Mouse (Mus musculus): ENCODE data around the gene Dnajc10.

Dnajc10 gene

GRCm38 (mm10) chr2:80315242-80316161, at the start of gene Dnajc10:
Dnajc10 (plus strand) TSS chr2:80315466.
- DNase-seq (ENCODE audit: low read depth, low spot score) = peak; percentile 94

- peak; percentile 84 for DNase-seq (ENCODE audit: low read depth, low spot score)
These were observed 48.4 kb upstream of the Dnajc10 start for GRCm38 (mm10) chr2:80266894-80267293.

GRCm38 (mm10) chr2:80268053-80268452, 47.2 kb upstream of the Dnajc10 start:
- peak; percentile 76 for DNase-seq (ENCODE audit: low read depth, low spot score)

GRCm38 (mm10) chr2:80271431-80271830, 43.8 kb upstream of the Dnajc10 start:
- no peak for DNase-seq (ENCODE audit: low read depth, low spot score)

- no peak for DNase-seq (ENCODE audit: low read depth, low spot score)
These were observed 42.2 kb upstream of the Dnajc10 start for GRCm38 (mm10) chr2:80273038-80273437.

- no peak for DNase-seq (ENCODE audit: low read depth, low spot score)
These were observed 41.5 kb upstream of the Dnajc10 start for GRCm38 (mm10) chr2:80273763-80274162.

- peak; percentile 87 for DNase-seq (ENCODE audit: low read depth, low spot score)
These were observed 40.1 kb upstream of the Dnajc10 start for GRCm38 (mm10) chr2:80275136-80275535.

- no peak for DNase-seq (ENCODE audit: low read depth, low spot score)
These were observed 33.1 kb upstream of the Dnajc10 start for GRCm38 (mm10) chr2:80282214-80282613.

GRCm38 (mm10) chr2:80286397-80286796, 28.9 kb upstream of the Dnajc10 start:
- DNase-seq (ENCODE audit: low read depth, low spot score) = no peak

GRCm38 (mm10) chr2:80292172-80292571, 23.1 kb upstream of the Dnajc10 start, which contains the start of gene Prdx6b:
Prdx6b (plus strand) TSS chr2:80292472.
- no peak for DNase-seq (ENCODE audit: low read depth, low spot score)

GRCm38 (mm10) chr2:80298334-80298733, 16.9 kb upstream of the Dnajc10 start:
- DNase-seq (ENCODE audit: low read depth, low spot score) = no peak

- DNase-seq (ENCODE audit: low read depth, low spot score) = no peak
These were observed 14.5 kb upstream of the Dnajc10 start for GRCm38 (mm10) chr2:80300806-80301205.

GRCm38 (mm10) chr2:80303957-80304356, 11.3 kb upstream of the Dnajc10 start:
- no peak for DNase-seq (ENCODE audit: low read depth, low spot score)

GRCm38 (mm10) chr2:80307701-80308100, 7.6 kb upstream of the Dnajc10 start:
- DNase-seq (ENCODE audit: low read depth, low spot score) = no peak

GRCm38 (mm10) chr2:80309775-80310174, 5.5 kb upstream of the Dnajc10 start:
- no peak for DNase-seq (ENCODE audit: low read depth, low spot score)

GRCm38 (mm10) chr2:80310772-80311171, 4.5 kb upstream of the Dnajc10 start:
- DNase-seq (ENCODE audit: low read depth, low spot score) = no peak

- no peak for DNase-seq (ENCODE audit: low read depth, low spot score)
These were observed 3.9 kb upstream of the Dnajc10 start for GRCm38 (mm10) chr2:80311350-80311749.

GRCm38 (mm10) chr2:80314201-80314600, 1.1 kb upstream of the Dnajc10 start:
- DNase-seq (ENCODE audit: low read depth, low spot score) = peak; percentile 37

- DNase-seq (ENCODE audit: low read depth, low spot score) = peak; percentile 78
These were observed 418 bp upstream of the Dnajc10 start for GRCm38 (mm10) chr2:80314854-80315241.

GRCm38 (mm10) chr2:80322878-80323277, 7.6 kb downstream of the Dnajc10 start:
- no peak for DNase-seq (ENCODE audit: low read depth, low spot score)

GRCm38 (mm10) chr2:80325779-80326178, 10.5 kb downstream of the Dnajc10 start:
- DNase-seq (ENCODE audit: low read depth, low spot score) = no peak

- DNase-seq (ENCODE audit: low read depth, low spot score) = no peak
These were observed 12.0 kb downstream of the Dnajc10 start for GRCm38 (mm10) chr2:80327272-80327671.

- no peak for DNase-seq (ENCODE audit: low read depth, low spot score)
These were observed 13.8 kb downstream of the Dnajc10 start for GRCm38 (mm10) chr2:80328961-80329653.
